Mouse (Mus musculus) c-Kit-positive CD71-positive TER-119-positive erythroid progenitor cells, embryonic 14.5 days (primary cell): ENCODE measurements around the gene Gm44596.

Experiments used
- DNase-seq: peaks from one replicate; pipeline ENCODE4 v3.0.0-alpha.2; 2013; ENCODE audit warnings: low spot score

The Gm44596 gene

GRCm38 (mm10) chr6:128375192-128375591, at the start of gene Gm44596, which contains the start of gene Tex52:
Gm44596 (plus strand) TSS chr6:128375503.
Tex52 (plus strand) TSS chr6:128375456.
- no peak for DNase-seq

- peak; percentile 53 for DNase-seq
Measured at GRCm38 (mm10) chr6:128334397-128335124, 40.7 kb upstream of the Gm44596 start.

- no peak for DNase-seq
Measured at GRCm38 (mm10) chr6:128337467-128337866, 37.8 kb upstream of the Gm44596 start.

GRCm38 (mm10) chr6:128338876-128339275, 36.4 kb upstream of the Gm44596 start:
- DNase-seq: no peak

- DNase-seq: no peak
Measured at GRCm38 (mm10) chr6:128341956-128342723, 33.2 kb upstream of the Gm44596 start.

GRCm38 (mm10) chr6:128345623-128346022, 29.7 kb upstream of the Gm44596 start:
- DNase-seq: no peak

GRCm38 (mm10) chr6:128346782-128347181, 28.5 kb upstream of the Gm44596 start:
- no peak for DNase-seq

- no peak for DNase-seq
Measured at GRCm38 (mm10) chr6:128349711-128350110, 25.6 kb upstream of the Gm44596 start.

- no peak for DNase-seq
Measured at GRCm38 (mm10) chr6:128354140-128354539, 21.2 kb upstream of the Gm44596 start.

GRCm38 (mm10) chr6:128355201-128355681, 20.1 kb upstream of the Gm44596 start:
- DNase-seq: no peak

GRCm38 (mm10) chr6:128355726-128356416, 19.4 kb upstream of the Gm44596 start, which contains the start of gene Tulp3:
Tulp3 (minus strand) TSS chr6:128355851.
- DNase-seq: peak; percentile 80

- peak; percentile 42 for DNase-seq
Measured at GRCm38 (mm10) chr6:128358999-128359398, 16.3 kb upstream of the Gm44596 start.

GRCm38 (mm10) chr6:128361901-128362300, 13.4 kb upstream of the Gm44596 start:
- peak; percentile 33 for DNase-seq

GRCm38 (mm10) chr6:128362381-128363006, 12.8 kb upstream of the Gm44596 start, which contains the start of the genes Rhno1 and Foxm1:
Rhno1 (minus strand) TSS chr6:128362911.
Foxm1 (plus strand) TSS chr6:128362967.
- DNase-seq: peak; percentile 75

GRCm38 (mm10) chr6:128363007-128363825, 12.1 kb upstream of the Gm44596 start:
- DNase-seq: no peak

GRCm38 (mm10) chr6:128364721-128365120, 10.6 kb upstream of the Gm44596 start:
- DNase-seq: no peak

- DNase-seq: no peak
Measured at GRCm38 (mm10) chr6:128366466-128366865, 8.8 kb upstream of the Gm44596 start.

- no peak for DNase-seq
Measured at GRCm38 (mm10) chr6:128370040-128370439, 5.3 kb upstream of the Gm44596 start.

- no peak for DNase-seq
Measured at GRCm38 (mm10) chr6:128376371-128377085, 1.2 kb downstream of the Gm44596 start.

- no peak for DNase-seq
Measured at GRCm38 (mm10) chr6:128379636-128380035, 4.3 kb downstream of the Gm44596 start.
